Mouse (Mus musculus): ENCODE data around the gene Gne. TPM values are rescaled to one million over a fixed set of nuclear protein-coding genes. Genes with fewer than 3 reads are reported as not detected.

Gene Gne
- polyA plus RNA-seq, 1 experiment from 2014 or later, result 31.3 TPM

DNA sequence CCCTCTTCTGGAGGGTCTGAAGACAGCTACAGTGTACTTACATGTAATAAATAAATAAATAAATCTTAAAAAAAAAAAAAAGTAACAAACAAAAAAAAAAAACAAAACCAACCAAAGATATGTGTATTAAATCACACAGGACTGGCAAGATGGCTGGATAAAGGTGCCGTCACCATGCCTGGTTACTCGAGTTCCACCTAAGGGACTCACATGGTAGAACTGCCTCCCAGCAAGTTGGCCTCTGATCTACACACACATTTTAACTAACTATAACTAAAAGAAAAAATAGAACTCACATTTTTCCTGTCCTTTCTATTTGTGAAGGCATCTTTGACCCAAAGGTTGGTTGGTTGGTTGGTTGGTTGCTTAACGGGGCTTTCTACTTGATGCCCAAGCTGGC, 72.2 kb downstream of the Gne start:
- Histone ChIP-seq H3K27ac (replicated peaks in 1 of 2; ENCODE audit: control insufficient read depth in 1 of 2, insufficient read depth in 1 of 2, low read depth in 2 of 2, low read length in 2 of 2) (peak overlapping the region; percentile 80 to 84; a peak in 3 of 4 replicates), H3K4me2 (ENCODE audit: low read length) (peak overlapping the region; percentile 92), H3K4me1 (ENCODE audit: control insufficient read depth in 2 of 2, insufficient read depth in 2 of 2, low read length in 2 of 2) (peaks cover 5 to 24% of the 10 kb centered on the region in 2 experiments), H3K4me3 (ENCODE audit: control insufficient read depth in 1 of 2, insufficient read depth in 1 of 2, low read depth in 1 of 2, low read length in 2 of 2) (peak overlapping the region; percentile 69 to 98), H3K36me3 (ENCODE audit: control insufficient read depth, insufficient read depth, low read length) (peaks cover 15% of the 10 kb centered on the region), H3K9me3 (ENCODE audit: control insufficient read depth, low read length) (no peaks in the 10 kb centered on the region), H3K9ac (ENCODE audit: low read length) (peak overlapping the region; percentile 99), H3K27me3 (ENCODE audit: control insufficient read depth, insufficient read depth, low read length) (no peaks in the 10 kb centered on the region)
- no peak for ATAC-seq (ENCODE audit: insufficient number of reproducible peaks, insufficient read depth, low FRiP score, low read depth)
- WGBS, result 77% methylated on average over 3 of the region's 3 CpGs

DNA sequence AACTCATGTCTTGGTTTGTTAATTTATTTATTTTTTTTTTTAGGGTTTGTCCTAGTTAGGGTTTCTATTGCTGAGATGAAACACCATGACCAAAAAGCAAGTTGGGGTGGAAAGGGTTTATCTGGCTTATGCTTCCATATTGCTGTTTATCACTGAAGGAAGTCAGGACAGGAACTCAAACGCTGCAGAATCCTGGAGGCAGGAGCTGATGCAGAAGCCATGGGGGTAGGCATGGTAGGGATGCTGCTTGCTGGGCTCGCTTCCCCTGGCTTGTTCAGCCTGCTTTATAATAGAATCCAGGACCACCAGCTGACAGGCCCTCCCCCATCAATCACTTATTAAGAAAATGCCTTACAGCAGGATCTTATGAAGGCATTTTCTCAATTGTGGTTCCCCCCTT, 73.1 kb downstream of the Gne start:
- H3K9ac ChIP-seq (ENCODE audit: low read length), result no peak overlapping the region
- H3K36me3 ChIP-seq (ENCODE audit: control insufficient read depth, insufficient read depth, low read length), result peaks cover 14% of the 10 kb centered on the region
- peaks cover 5 to 20% of the 10 kb centered on the region in 2 experiments for H3K4me1 ChIP-seq (ENCODE audit: control insufficient read depth in 2 of 2, insufficient read depth in 2 of 2, low read length in 2 of 2)
- H3K27me3 ChIP-seq (ENCODE audit: control insufficient read depth, insufficient read depth, low read length), result no peaks in the 10 kb centered on the region
- H3K27ac ChIP-seq (replicated peaks in 1 of 2; ENCODE audit: control insufficient read depth in 1 of 2, insufficient read depth in 1 of 2, low read depth in 2 of 2, low read length in 2 of 2), result no peak overlapping the region
- WGBS, result 45% methylated on average over 2 of the region's 2 CpGs
- no peak overlapping the region for H3K4me2 ChIP-seq (ENCODE audit: low read length)
- H3K9me3 ChIP-seq (ENCODE audit: control insufficient read depth, low read length), result no peaks in the 10 kb centered on the region
- ATAC-seq (ENCODE audit: insufficient number of reproducible peaks, insufficient read depth, low FRiP score, low read depth), result no peak
- H3K4me3 ChIP-seq (ENCODE audit: control insufficient read depth in 1 of 2, insufficient read depth in 1 of 2, low read depth in 1 of 2, low read length in 2 of 2), result no peak overlapping the region

DNA sequence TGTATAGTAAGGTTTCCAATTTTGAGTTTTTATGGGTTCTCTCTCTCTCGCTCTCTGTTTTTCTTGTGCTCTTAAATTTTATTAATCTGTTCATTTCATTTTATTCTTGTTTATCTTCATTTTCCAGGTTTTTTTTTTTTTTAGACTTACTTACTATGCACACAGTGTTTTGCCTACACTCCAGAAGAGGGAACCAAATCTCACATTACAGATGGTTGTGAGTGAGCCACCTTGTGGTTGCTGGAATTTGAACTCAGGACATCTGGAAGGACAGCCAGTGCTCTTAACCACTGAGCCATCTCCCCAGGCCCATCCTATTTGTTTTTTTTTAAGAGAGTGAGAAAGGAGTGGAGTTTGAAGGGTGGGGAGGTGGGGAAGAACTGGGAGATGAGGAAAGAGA, 73.8 kb downstream of the Gne start:
- Histone ChIP-seq H3K9me3 (ENCODE audit: control insufficient read depth, low read length) (no peaks in the 10 kb centered on the region), H3K27ac (replicated peaks in 1 of 2; ENCODE audit: control insufficient read depth in 1 of 2, insufficient read depth in 1 of 2, low read depth in 2 of 2, low read length in 2 of 2) (no peak overlapping the region), H3K27me3 (ENCODE audit: control insufficient read depth, insufficient read depth, low read length) (no peaks in the 10 kb centered on the region), H3K9ac (ENCODE audit: low read length) (no peak overlapping the region), H3K4me1 (ENCODE audit: control insufficient read depth in 2 of 2, insufficient read depth in 2 of 2, low read length in 2 of 2) (peaks cover 5 to 20% of the 10 kb centered on the region in 2 experiments), H3K4me2 (ENCODE audit: low read length) (no peak overlapping the region), H3K4me3 (ENCODE audit: control insufficient read depth in 1 of 2, insufficient read depth in 1 of 2, low read depth in 1 of 2, low read length in 2 of 2) (no peak overlapping the region), H3K36me3 (ENCODE audit: control insufficient read depth, insufficient read depth, low read length) (peaks cover 12% of the 10 kb centered on the region)
- ATAC-seq (ENCODE audit: insufficient number of reproducible peaks, insufficient read depth, low FRiP score, low read depth), result no peak
- 98% methylated on average over 1 of the region's 1 CpGs for WGBS

DNA sequence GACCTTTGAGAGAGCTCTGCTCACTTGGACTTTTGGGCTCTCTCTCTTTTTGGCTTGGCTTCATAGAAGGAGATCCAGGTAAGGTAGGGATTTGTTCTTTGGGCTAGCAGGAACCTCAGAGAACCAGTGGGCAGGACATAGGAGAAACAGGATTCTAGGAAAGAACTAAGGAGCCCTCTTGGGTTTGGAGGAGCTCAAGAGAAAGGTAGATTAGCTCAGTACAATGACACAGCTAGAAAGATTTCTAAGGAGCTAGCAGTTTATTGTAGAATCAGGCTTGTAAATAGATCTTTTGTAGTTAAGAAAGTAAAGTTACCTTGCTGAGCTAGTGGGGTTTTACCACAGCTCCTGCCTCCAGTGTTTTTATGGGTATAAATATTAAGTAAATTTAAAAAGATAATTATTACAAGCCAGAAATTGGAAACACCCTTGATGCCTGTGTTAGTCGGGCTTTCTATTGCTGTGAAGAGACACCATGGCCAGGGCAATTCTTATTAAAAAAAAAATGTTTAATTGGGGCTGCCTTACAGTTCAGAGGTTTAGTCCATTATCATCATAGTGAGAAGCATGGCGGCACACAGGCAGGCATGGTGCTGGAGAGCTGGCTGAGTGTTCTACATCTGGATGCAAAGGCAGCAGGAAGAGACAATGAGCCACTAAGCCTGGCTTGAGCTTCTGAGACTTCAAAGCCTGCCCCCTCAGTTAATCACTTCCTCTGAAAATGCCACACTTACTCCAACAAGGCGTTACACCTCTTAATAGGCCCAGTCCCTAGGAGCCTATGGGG, 79.2 kb downstream of the Gne start:
- Histone ChIP-seq H3K4me2 (ENCODE audit: low read length) (no peak overlapping the region), H3K27me3 (ENCODE audit: control insufficient read depth, insufficient read depth, low read length) (no peaks in the 10 kb centered on the region), H3K36me3 (ENCODE audit: control insufficient read depth, insufficient read depth, low read length) (no peaks in the 10 kb centered on the region), H3K4me3 (ENCODE audit: control insufficient read depth in 1 of 2, insufficient read depth in 1 of 2, low read depth in 1 of 2, low read length in 2 of 2) (no peak overlapping the region), H3K27ac (replicated peaks in 1 of 2; ENCODE audit: control insufficient read depth in 1 of 2, insufficient read depth in 1 of 2, low read depth in 2 of 2, low read length in 2 of 2) (no peak overlapping the region), H3K9ac (ENCODE audit: low read length) (no peak overlapping the region), H3K4me1 (ENCODE audit: control insufficient read depth in 2 of 2, insufficient read depth in 2 of 2, low read length in 2 of 2) (no peaks in the 10 kb centered on the region), H3K9me3 (ENCODE audit: control insufficient read depth, low read length) (no peaks in the 10 kb centered on the region)
- WGBS, result 64% methylated on average over 3 of the region's 3 CpGs
- ATAC-seq (ENCODE audit: insufficient number of reproducible peaks, insufficient read depth, low FRiP score, low read depth), result no peak

DNA sequence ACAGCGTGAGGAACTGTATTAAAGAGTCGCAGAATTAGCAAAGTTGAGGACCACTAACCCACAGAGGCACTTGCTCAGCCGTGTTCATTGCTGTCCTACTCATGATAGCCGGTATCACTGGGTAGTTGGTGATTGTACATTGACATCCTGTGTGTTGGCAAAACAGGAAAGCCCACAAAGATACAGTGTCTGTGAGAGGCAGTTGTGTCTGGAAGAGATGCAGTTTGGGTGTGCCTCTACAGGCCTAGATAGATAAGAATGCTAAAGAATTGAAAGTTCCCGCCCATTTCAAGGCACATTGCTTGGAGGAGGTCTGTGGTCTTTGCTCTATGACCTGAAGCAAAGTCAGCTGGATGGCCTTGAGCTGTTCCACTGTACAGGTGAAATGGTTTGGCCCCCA, 79.9 kb downstream of the Gne start, which contains the start of gene Clta:
TSS of gene Clta (plus strand) at position 327 of the 400 bp plus-strand sequence.
- no peaks in the 10 kb centered on the region for H3K4me1 ChIP-seq (ENCODE audit: control insufficient read depth in 2 of 2, insufficient read depth in 2 of 2, low read length in 2 of 2)
- no peaks in the 10 kb centered on the region for H3K9me3 ChIP-seq (ENCODE audit: control insufficient read depth, low read length)
- no peak within 1 kb of the TSS for H3K9ac ChIP-seq (ENCODE audit: low read length)
- H3K4me2 ChIP-seq (ENCODE audit: low read length), result no peak within 1 kb of the TSS
- H3K27ac ChIP-seq (replicated peaks in 1 of 2; ENCODE audit: control insufficient read depth in 1 of 2, insufficient read depth in 1 of 2, low read depth in 2 of 2, low read length in 2 of 2), result no peak within 1 kb of the TSS
- H3K4me3 ChIP-seq (ENCODE audit: control insufficient read depth in 1 of 2, insufficient read depth in 1 of 2, low read depth in 1 of 2, low read length in 2 of 2), result no peak within 1 kb of the TSS
- no peak for ATAC-seq (ENCODE audit: insufficient number of reproducible peaks, insufficient read depth, low FRiP score, low read depth)
- no peaks in the 10 kb centered on the region for H3K36me3 ChIP-seq (ENCODE audit: control insufficient read depth, insufficient read depth, low read length)
- no peaks in the 10 kb centered on the region for H3K27me3 ChIP-seq (ENCODE audit: control insufficient read depth, insufficient read depth, low read length)
- WGBS, result 71% methylated on average over 5 of the region's 5 CpGs

DNA sequence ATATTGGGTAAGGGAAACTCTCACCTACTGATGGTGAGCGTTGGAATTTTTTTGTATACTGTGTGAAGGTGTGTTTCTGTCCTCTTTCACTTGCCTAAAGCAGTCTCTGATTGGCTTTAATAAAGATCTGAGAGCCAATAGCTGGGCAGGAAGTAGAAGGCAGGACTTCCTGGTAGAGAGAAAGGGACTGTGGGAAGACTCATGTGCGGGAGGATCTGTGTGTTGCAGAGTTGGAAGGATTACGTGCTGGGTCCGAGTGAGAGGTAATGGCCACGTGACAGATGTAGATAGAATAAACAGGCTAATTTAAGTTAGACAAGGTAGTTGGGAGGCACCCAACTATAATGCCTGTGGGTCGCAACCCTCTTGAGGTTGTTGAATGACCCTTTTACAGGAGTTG, 80.4 kb downstream of the Gne start:
- H3K4me1 ChIP-seq (ENCODE audit: control insufficient read depth in 2 of 2, insufficient read depth in 2 of 2, low read length in 2 of 2), result no peaks in the 10 kb centered on the region
- no peaks in the 10 kb centered on the region for H3K36me3 ChIP-seq (ENCODE audit: control insufficient read depth, insufficient read depth, low read length)
- 78% methylated on average over 6 of the region's 6 CpGs for WGBS
- H3K27me3 ChIP-seq (ENCODE audit: control insufficient read depth, insufficient read depth, low read length), result no peaks in the 10 kb centered on the region
- no peak overlapping the region for H3K4me2 ChIP-seq (ENCODE audit: low read length)
- no peak for ATAC-seq (ENCODE audit: insufficient number of reproducible peaks, insufficient read depth, low FRiP score, low read depth)
- no peak overlapping the region for H3K4me3 ChIP-seq (ENCODE audit: control insufficient read depth in 1 of 2, insufficient read depth in 1 of 2, low read depth in 1 of 2, low read length in 2 of 2)
- no peak overlapping the region for H3K9ac ChIP-seq (ENCODE audit: low read length)
- H3K9me3 ChIP-seq (ENCODE audit: control insufficient read depth, low read length), result no peaks in the 10 kb centered on the region
- no peak overlapping the region for H3K27ac ChIP-seq (replicated peaks in 1 of 2; ENCODE audit: control insufficient read depth in 1 of 2, insufficient read depth in 1 of 2, low read depth in 2 of 2, low read length in 2 of 2)

DNA sequence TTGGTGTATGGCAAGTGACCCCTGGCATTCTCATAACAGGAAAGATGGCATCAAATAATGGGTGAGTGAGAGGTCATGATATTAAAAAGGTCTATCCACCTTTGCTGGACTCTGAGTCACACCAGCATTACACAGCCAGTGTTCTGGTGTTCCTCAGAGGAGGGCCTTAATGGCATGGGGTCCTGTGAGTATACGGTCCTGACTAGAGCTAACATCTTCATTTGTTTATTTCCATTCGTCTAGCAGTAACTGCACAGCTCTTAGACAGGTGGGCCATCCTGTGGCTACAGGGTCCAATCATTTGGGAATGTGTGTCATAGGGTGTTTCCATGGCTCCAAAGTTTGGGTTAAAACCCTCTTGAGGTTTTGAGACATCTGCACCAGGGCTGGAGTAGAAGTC, 89.6 kb downstream of the Gne start:
- Histone ChIP-seq H3K4me1 (ENCODE audit: control insufficient read depth in 2 of 2, insufficient read depth in 2 of 2, low read length in 2 of 2) (no peaks in the 10 kb centered on the region), H3K9ac (ENCODE audit: low read length) (no peak overlapping the region), H3K36me3 (ENCODE audit: control insufficient read depth, insufficient read depth, low read length) (no peaks in the 10 kb centered on the region), H3K4me2 (ENCODE audit: low read length) (no peak overlapping the region), H3K27ac (replicated peaks in 1 of 2; ENCODE audit: control insufficient read depth in 1 of 2, insufficient read depth in 1 of 2, low read depth in 2 of 2, low read length in 2 of 2) (no peak overlapping the region), H3K9me3 (ENCODE audit: control insufficient read depth, low read length) (no peaks in the 10 kb centered on the region), H3K27me3 (ENCODE audit: control insufficient read depth, insufficient read depth, low read length) (no peaks in the 10 kb centered on the region), H3K4me3 (ENCODE audit: control insufficient read depth in 1 of 2, insufficient read depth in 1 of 2, low read depth in 1 of 2, low read length in 2 of 2) (no peak overlapping the region)
- no peak for ATAC-seq (ENCODE audit: insufficient number of reproducible peaks, insufficient read depth, low FRiP score, low read depth)
- WGBS, result 70% methylated on average over 2 of the region's 2 CpGs

DNA sequence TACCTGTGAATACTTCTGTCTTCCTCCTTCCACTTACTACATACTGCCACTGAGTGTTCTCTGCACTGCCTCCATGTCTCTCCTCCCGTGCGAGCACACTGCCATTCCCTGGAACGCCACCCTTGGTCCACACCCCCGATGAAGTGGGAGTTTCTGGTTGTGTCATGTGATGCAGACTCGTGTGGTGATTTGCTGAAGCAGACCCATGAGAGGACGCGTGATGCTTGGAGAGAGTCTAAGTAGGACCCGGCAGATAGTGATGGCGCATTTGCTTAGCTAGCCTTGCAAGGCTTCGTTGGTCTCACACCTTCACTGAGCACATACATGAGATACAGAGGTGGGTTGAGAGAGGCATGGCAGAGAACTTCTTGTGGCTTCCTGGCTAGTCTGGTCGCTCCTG, 90.9 kb downstream of the Gne start:
- H3K4me3 ChIP-seq (ENCODE audit: control insufficient read depth in 1 of 2, insufficient read depth in 1 of 2, low read depth in 1 of 2, low read length in 2 of 2), result no peak overlapping the region
- H3K9ac ChIP-seq (ENCODE audit: low read length), result no peak overlapping the region
- no peaks in the 10 kb centered on the region for H3K4me1 ChIP-seq (ENCODE audit: control insufficient read depth in 2 of 2, insufficient read depth in 2 of 2, low read length in 2 of 2)
- H3K9me3 ChIP-seq (ENCODE audit: control insufficient read depth, low read length), result no peaks in the 10 kb centered on the region
- WGBS, result 89% methylated on average over 11 of the region's 11 CpGs
- no peak overlapping the region for H3K27ac ChIP-seq (replicated peaks in 1 of 2; ENCODE audit: control insufficient read depth in 1 of 2, insufficient read depth in 1 of 2, low read depth in 2 of 2, low read length in 2 of 2)
- H3K27me3 ChIP-seq (ENCODE audit: control insufficient read depth, insufficient read depth, low read length), result no peaks in the 10 kb centered on the region
- H3K4me2 ChIP-seq (ENCODE audit: low read length), result no peak overlapping the region
- no peak for ATAC-seq (ENCODE audit: insufficient number of reproducible peaks, insufficient read depth, low FRiP score, low read depth)
- no peaks in the 10 kb centered on the region for H3K36me3 ChIP-seq (ENCODE audit: control insufficient read depth, insufficient read depth, low read length)
